Mouse (Mus musculus) megakaryocyte-erythroid progenitor cell, adult 5-6 weeks (primary cell): ENCODE measurements around the gene Dph3. TPM values are rescaled to one million over a fixed set of nuclear protein-coding genes. Genes with fewer than 3 reads are reported as not detected.
"Not testable (repeated sequence)": the region's sequence is repeated elsewhere in the genome, so short reads cannot be mapped to it uniquely, and the experiment has no call there.

Experiments
- ATAC-seq: replicated peaks from 2 replicates; pipeline ENCODE4 v1.8.0; 2016; ENCODE audit warnings: mild to moderate bottlenecking, inconsistent platforms; ENCODE audit not compliant: severe bottlenecking, poor library complexity, low FRiP score, low TSS enrichment
- total RNA-seq, 2 experiments: library from RNA; stranded (forward) in 1 of 2; stranded (reverse) in 1 of 2; fragments of 200-1000, 215-1000 nt in 1 of 2; fragments of >200 nt in 1 of 2; fragmentation: Nextera tagmentation in 1 of 2; gene quantifications; 2 replicates each; pipeline ENCODE4 v1.2.3; 2014 to 2017

The Dph3 gene
- total RNA-seq, 2 experiments from 2014 or later = 76.5 to 115 TPM

- ATAC-seq = not testable (repeated sequence)
These were observed 2.2 kb upstream of the Dph3 start for GRCm38 (mm10) chr14:32087584-32088248.

GRCm38 (mm10) chr14:32086226-32086625 is 697 bp upstream of the Dph3 start:
- ATAC-seq = no peak

- peak; percentile 96 for ATAC-seq
These were observed 606 bp downstream of the Dph3 start, which contains the start of gene Oxnad1 for GRCm38 (mm10) chr14:32084761-32085485. Gene Oxnad1 (plus strand): TSS chr14:32085374.

- ATAC-seq = no peak
These were observed 2.1 kb downstream of the Dph3 start for GRCm38 (mm10) chr14:32083466-32083865.

- ATAC-seq = no peak
These were observed 2.6 kb downstream of the Dph3 start for GRCm38 (mm10) chr14:32082891-32083290.

- no peak for ATAC-seq
These were observed 4.5 kb downstream of the Dph3 start for GRCm38 (mm10) chr14:32081026-32081425.

GRCm38 (mm10) chr14:32076896-32077575 is 8.5 kb downstream of the Dph3 start:
- peak; percentile 73 for ATAC-seq

GRCm38 (mm10) chr14:32073901-32074300 is 11.6 kb downstream of the Dph3 start:
- no peak for ATAC-seq

GRCm38 (mm10) chr14:32073211-32073685 is 12.3 kb downstream of the Dph3 start:
- peak; percentile 77 for ATAC-seq

GRCm38 (mm10) chr14:32072807-32073206 is 12.7 kb downstream of the Dph3 start:
- no peak for ATAC-seq

- no peak for ATAC-seq
These were observed 24.1 kb downstream of the Dph3 start for GRCm38 (mm10) chr14:32061398-32061797.

GRCm38 (mm10) chr14:32057664-32058063 is 27.9 kb downstream of the Dph3 start:
- ATAC-seq = no peak

- ATAC-seq = no peak
These were observed 28.9 kb downstream of the Dph3 start for GRCm38 (mm10) chr14:32056675-32057074.

- no peak for ATAC-seq
These were observed 29.7 kb downstream of the Dph3 start for GRCm38 (mm10) chr14:32055781-32056180.

GRCm38 (mm10) chr14:32054788-32055187 is 30.7 kb downstream of the Dph3 start:
- no peak for ATAC-seq

GRCm38 (mm10) chr14:32053895-32054294 is 31.6 kb downstream of the Dph3 start:
- no peak for ATAC-seq

- ATAC-seq = no peak
These were observed 35.4 kb downstream of the Dph3 start for GRCm38 (mm10) chr14:32050171-32050570.

GRCm38 (mm10) chr14:32046357-32046756 is 39.2 kb downstream of the Dph3 start:
- no peak for ATAC-seq

GRCm38 (mm10) chr14:32042108-32042507 is 43.4 kb downstream of the Dph3 start:
- no peak for ATAC-seq

GRCm38 (mm10) chr14:32037661-32038252 is 47.8 kb downstream of the Dph3 start:
- ATAC-seq = peak; percentile 64; the same call in 1 of the 2 replicates
